Mouse (Mus musculus) left cerebral cortex, postnatal 14 days (tissue): ENCODE data around the gene Retreg1. TPM values are rescaled to one million over a fixed set of nuclear protein-coding genes. Genes with fewer than 3 reads are reported as not detected.

Experiments used
- DNase-seq, 2 experiments: peaks; one replicate each; pipeline ENCODE4 v3.0.0; 2021 to 2022; ENCODE audit warnings: low spot score in 2 of 2, mixed read lengths in 1 of 2
- intact Hi-C: fragments of 180-260 bp; cut with DNase I; formaldehyde crosslinking; loops from one replicate; pipeline ENCODE4 v1.15.1; 2025
- total RNA-seq, 2 experiments: library from RNA; stranded (reverse); gene quantifications; 2 replicates each; pipeline ENCODE4 v1.2.3; 2021

The Retreg1 gene
- total RNA-seq, 2 experiments from 2014 or later: 35.0 to 39.9 TPM

- DNase-seq: no peak
- intact Hi-C loops: no loop called here
These were observed 29.1 kb downstream of the Retreg1 start for GRCm38 (mm10) chr15:25872118-25872517.

GRCm38 (mm10) chr15:25872657-25873056, 29.7 kb downstream of the Retreg1 start:
- intact Hi-C loops: no loop called here
- DNase-seq: no peak

- intact Hi-C loops: no loop called here
- DNase-seq: no peak
These were observed 30.6 kb downstream of the Retreg1 start for GRCm38 (mm10) chr15:25873536-25873935.

- intact Hi-C loops: no loop called here
- DNase-seq: no peak
These were observed 33.7 kb downstream of the Retreg1 start for GRCm38 (mm10) chr15:25876601-25877161.

- no peak for DNase-seq
- intact Hi-C loops: no loop called here
These were observed 34.8 kb downstream of the Retreg1 start for GRCm38 (mm10) chr15:25877798-25878197.

- DNase-seq: no peak
- intact Hi-C loops: no loop called here
These were observed 36.2 kb downstream of the Retreg1 start for GRCm38 (mm10) chr15:25879229-25879628.

- intact Hi-C loops: no loop called here
- no peak for DNase-seq
These were observed 37.2 kb downstream of the Retreg1 start for GRCm38 (mm10) chr15:25880192-25880591.

- no peak for DNase-seq
These were observed 39.0 kb downstream of the Retreg1 start for GRCm38 (mm10) chr15:25882002-25882401.

GRCm38 (mm10) chr15:25884416-25884958, 41.5 kb downstream of the Retreg1 start:
- intact Hi-C loops: no loop called here
- DNase-seq: no peak

More at GRCm38 (mm10) chr15:25882002-25882401, 39.0 kb downstream of the Retreg1 start:
- intact Hi-C loops: no loop called here

GRCm38 (mm10) chr15:25886581-25887011, 43.6 kb downstream of the Retreg1 start:
- intact Hi-C loops: no loop called here
- DNase-seq: peak; percentile 64 to 78

GRCm38 (mm10) chr15:25889927-25890326, 46.9 kb downstream of the Retreg1 start:
- intact Hi-C loops: no loop called here
- DNase-seq: no peak

- DNase-seq: no peak
These were observed 48.6 kb downstream of the Retreg1 start for GRCm38 (mm10) chr15:25891556-25891955.

GRCm38 (mm10) chr15:25893327-25893726, 50.3 kb downstream of the Retreg1 start:
- intact Hi-C loops: no loop called here
- no peak for DNase-seq

More at GRCm38 (mm10) chr15:25891556-25891955, 48.6 kb downstream of the Retreg1 start:
- intact Hi-C loops: no loop called here

- intact Hi-C loops: no loop called here
- DNase-seq: no peak
These were observed 53.8 kb downstream of the Retreg1 start for GRCm38 (mm10) chr15:25896783-25897182.

GRCm38 (mm10) chr15:25897617-25898016, 54.6 kb downstream of the Retreg1 start:
- DNase-seq: no peak
- intact Hi-C loops: no loop called here

- no peak for DNase-seq
- intact Hi-C loops: no loop called here
These were observed 56.0 kb downstream of the Retreg1 start for GRCm38 (mm10) chr15:25899021-25899420.

- intact Hi-C loops: loop anchor here (2.0 kb wide), 1 partner anchor 60 kb away; no protein-coding TSS in a partner anchor
- peak; percentile 41 to 70 for DNase-seq
These were observed 57.6 kb downstream of the Retreg1 start for GRCm38 (mm10) chr15:25900540-25900939.

- intact Hi-C loops: no loop called here
- DNase-seq: no peak
These were observed 60.1 kb downstream of the Retreg1 start for GRCm38 (mm10) chr15:25902931-25903615.

- DNase-seq: no peak
- intact Hi-C loops: loop anchor here (5.0 kb wide), 1 partner anchor 62 kb away; the partner anchor contains the start of gene Retreg1
These were observed 61.5 kb downstream of the Retreg1 start for GRCm38 (mm10) chr15:25904435-25905021.

- DNase-seq: no peak
- intact Hi-C loops: loop anchor here (5.0 kb wide), 1 partner anchor 68 kb away; the partner anchor contains the start of gene Retreg1
These were observed 67.0 kb downstream of the Retreg1 start for GRCm38 (mm10) chr15:25909783-25910494.
